Mouse (Mus musculus): ENCODE measurements around the gene Pcnx. TPM values are rescaled to one million over a fixed set of nuclear protein-coding genes. Genes with fewer than 3 reads are reported as not detected.

The Pcnx gene
- polyA plus RNA-seq, 1 experiment from 2014 or later: 9.9 TPM

DNA sequence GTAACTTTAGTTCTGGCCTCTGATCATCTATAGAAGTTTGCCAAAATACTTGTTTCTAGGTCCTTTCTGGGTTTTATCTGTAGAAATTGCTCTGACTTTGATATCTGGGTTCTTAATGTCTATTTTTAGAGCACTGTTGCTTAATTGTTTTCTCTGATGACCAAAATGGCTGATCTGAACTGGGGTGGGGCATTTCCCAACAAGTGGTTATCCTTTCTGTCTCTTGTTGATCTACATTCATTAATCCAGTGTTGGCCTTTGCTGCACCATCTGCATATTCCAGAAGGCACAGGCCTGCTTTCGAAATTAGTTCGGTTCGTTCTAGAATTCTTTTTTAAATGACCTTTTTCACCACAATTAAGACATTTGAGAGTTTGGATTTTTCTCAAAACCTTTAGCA is 20.3 kb downstream of the Pcnx start:
- no peak for ATAC-seq
- Histone ChIP-seq H3K4me1 (ENCODE audit: control insufficient read depth, insufficient read depth, low read length) (no peaks in the 10 kb centered on the region; the same call in 1 of the 2 replicates), H3K4me2 (ENCODE audit: low read length) (no peak overlapping the region), H3K27ac (ENCODE audit: low read length) (no peak overlapping the region), H3K27me3 (ENCODE audit: control insufficient read depth, insufficient read depth, low read depth, low read length) (no peaks in the 10 kb centered on the region), H3K4me3 (ENCODE audit: low read depth, low read length) (no peak overlapping the region), H3K36me3 (ENCODE audit: control insufficient read depth, insufficient read depth, low read length) (no peaks in the 10 kb centered on the region), H3K9me3 (replicated peaks; ENCODE audit: control insufficient read depth, low read length, poor library complexity, severe bottlenecking) (no peaks in the 10 kb centered on the region), H3K9ac (ENCODE audit: low read depth, low read length) (no peak overlapping the region)
- 96% methylated on average over 3 of the region's 3 CpGs for WGBS

DNA sequence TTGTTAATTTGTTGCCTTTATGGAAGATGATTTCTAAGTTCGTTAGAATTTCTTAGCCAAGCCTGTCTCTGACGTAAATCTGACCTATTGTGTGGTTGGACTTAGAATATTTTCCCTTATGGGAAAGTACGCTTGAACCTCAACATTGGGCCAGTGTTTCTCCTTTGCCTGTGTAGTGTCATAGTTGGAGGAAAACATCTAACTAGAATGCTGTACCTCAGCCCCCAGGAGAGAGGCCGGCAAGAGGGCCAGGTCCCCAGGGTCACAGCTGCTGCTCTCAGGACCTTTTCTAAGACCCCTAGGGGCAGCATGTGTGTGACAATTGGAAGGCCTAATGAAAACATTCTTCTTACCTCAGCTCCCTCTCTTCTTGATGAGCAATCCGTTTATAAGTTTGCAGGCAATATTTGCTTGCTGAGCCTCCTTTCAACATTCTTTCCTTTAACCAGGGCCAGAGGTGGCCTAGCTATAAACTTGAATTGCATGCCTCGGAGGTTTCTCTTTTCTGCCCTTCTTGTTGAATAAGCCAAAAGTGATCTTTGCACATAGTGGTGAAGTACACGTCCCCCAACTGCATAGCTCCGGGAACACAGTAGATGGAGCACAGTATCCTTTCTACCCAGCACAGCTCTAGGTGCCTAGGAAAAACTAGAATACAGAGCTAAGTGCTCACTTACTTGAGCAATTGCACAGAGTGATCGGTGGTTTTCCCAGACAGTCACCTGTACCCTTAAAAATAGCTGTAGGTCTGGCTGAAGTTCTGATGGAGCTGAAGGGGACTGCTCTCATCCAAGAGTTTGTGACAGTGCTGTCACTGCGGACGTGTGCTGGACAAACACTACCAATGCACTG is 23.7 kb downstream of the Pcnx start:
- H3K4me2 ChIP-seq (ENCODE audit: low read length): no peak overlapping the region
- H3K9me3 ChIP-seq (replicated peaks; ENCODE audit: control insufficient read depth, low read length, poor library complexity, severe bottlenecking): no peaks in the 10 kb centered on the region
- no peak for ATAC-seq
- H3K27me3 ChIP-seq (ENCODE audit: control insufficient read depth, insufficient read depth, low read depth, low read length): no peaks in the 10 kb centered on the region
- no peaks in the 10 kb centered on the region; the same call in 1 of the 2 replicates for H3K4me1 ChIP-seq (ENCODE audit: control insufficient read depth, insufficient read depth, low read length)
- no peak overlapping the region for H3K27ac ChIP-seq (ENCODE audit: low read length)
- no peaks in the 10 kb centered on the region for H3K36me3 ChIP-seq (ENCODE audit: control insufficient read depth, insufficient read depth, low read length)
- WGBS: 64% methylated on average over 11 of the region's 11 CpGs
- no peak overlapping the region for H3K4me3 ChIP-seq (ENCODE audit: low read depth, low read length)
- no peak overlapping the region for H3K9ac ChIP-seq (ENCODE audit: low read depth, low read length)

GRCm38 (mm10) chr12:81884107-81884398 is 24.2 kb downstream of the Pcnx start:
- Histone ChIP-seq H3K27ac (ENCODE audit: low read length) (no peak overlapping the region), H3K9me3 (replicated peaks; ENCODE audit: control insufficient read depth, low read length, poor library complexity, severe bottlenecking) (no peaks in the 10 kb centered on the region), H3K4me3 (ENCODE audit: low read depth, low read length) (no peak overlapping the region), H3K4me2 (ENCODE audit: low read length) (no peak overlapping the region), H3K27me3 (ENCODE audit: control insufficient read depth, insufficient read depth, low read depth, low read length) (no peaks in the 10 kb centered on the region), H3K36me3 (ENCODE audit: control insufficient read depth, insufficient read depth, low read length) (no peaks in the 10 kb centered on the region), H3K9ac (ENCODE audit: low read depth, low read length) (no peak overlapping the region), H3K4me1 (ENCODE audit: control insufficient read depth, insufficient read depth, low read length) (no peaks in the 10 kb centered on the region; the same call in 1 of the 2 replicates)
- no peak for ATAC-seq
- 85% methylated on average over 3 of the region's 3 CpGs for whole genome bisulfite sequencing

DNA sequence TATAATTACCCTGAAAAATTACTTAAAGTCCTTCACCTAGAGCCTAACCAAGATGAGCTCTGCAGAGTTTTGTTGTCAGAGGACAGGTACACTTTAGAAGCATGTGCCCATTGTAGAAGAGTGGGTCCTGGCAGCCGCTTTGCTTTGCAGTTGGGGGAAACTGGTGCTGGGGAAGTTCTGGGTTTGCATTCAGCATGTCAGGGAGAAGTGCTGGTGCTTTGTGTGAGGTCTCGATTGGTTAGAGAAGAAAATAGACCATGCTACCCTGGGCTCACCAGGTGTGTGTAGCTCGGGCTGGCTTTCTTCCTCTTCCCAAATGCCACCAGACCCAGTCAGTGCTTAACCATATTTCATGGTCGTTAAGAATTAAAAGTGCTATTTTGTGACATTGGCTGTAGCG is 25.2 kb downstream of the Pcnx start:
- H3K4me2 ChIP-seq (ENCODE audit: low read length): no peak overlapping the region
- no peaks in the 10 kb centered on the region for H3K36me3 ChIP-seq (ENCODE audit: control insufficient read depth, insufficient read depth, low read length)
- H3K4me1 ChIP-seq (ENCODE audit: control insufficient read depth, insufficient read depth, low read length): no peaks in the 10 kb centered on the region; the same call in 1 of the 2 replicates
- H3K27me3 ChIP-seq (ENCODE audit: control insufficient read depth, insufficient read depth, low read depth, low read length): no peaks in the 10 kb centered on the region
- H3K9me3 ChIP-seq (replicated peaks; ENCODE audit: control insufficient read depth, low read length, poor library complexity, severe bottlenecking): no peaks in the 10 kb centered on the region
- H3K9ac ChIP-seq (ENCODE audit: low read depth, low read length): no peak overlapping the region
- no peak for ATAC-seq
- H3K4me3 ChIP-seq (ENCODE audit: low read depth, low read length): no peak overlapping the region
- WGBS: 78% methylated on average over 5 of the region's 5 CpGs
- H3K27ac ChIP-seq (ENCODE audit: low read length): no peak overlapping the region

DNA sequence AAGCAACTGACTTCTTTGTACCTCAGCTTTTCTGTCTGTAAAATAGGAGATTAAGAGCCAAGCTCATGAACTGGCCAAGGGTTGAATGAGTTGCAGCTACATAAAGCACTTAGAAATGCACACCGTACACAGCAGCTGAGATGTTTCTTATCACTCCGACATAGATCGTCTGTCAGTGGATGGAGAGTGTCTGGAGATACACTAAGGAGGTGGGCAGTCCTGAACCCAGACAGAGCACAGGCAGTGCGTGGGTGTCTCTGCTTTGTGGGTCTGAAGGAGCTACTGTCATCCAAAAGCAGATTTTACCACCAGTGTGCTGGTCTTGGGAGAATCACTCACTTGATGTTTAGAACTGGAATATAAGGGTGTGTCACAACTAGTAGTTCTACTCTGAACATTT is 26.2 kb downstream of the Pcnx start:
- WGBS: 88% methylated on average over 4 of the region's 4 CpGs
- Histone ChIP-seq H3K4me1 (ENCODE audit: control insufficient read depth, insufficient read depth, low read length) (no peaks in the 10 kb centered on the region; the same call in 1 of the 2 replicates), H3K9ac (ENCODE audit: low read depth, low read length) (no peak overlapping the region), H3K27ac (ENCODE audit: low read length) (no peak overlapping the region), H3K9me3 (replicated peaks; ENCODE audit: control insufficient read depth, low read length, poor library complexity, severe bottlenecking) (no peaks in the 10 kb centered on the region), H3K27me3 (ENCODE audit: control insufficient read depth, insufficient read depth, low read depth, low read length) (no peaks in the 10 kb centered on the region), H3K36me3 (ENCODE audit: control insufficient read depth, insufficient read depth, low read length) (no peaks in the 10 kb centered on the region), H3K4me3 (ENCODE audit: low read depth, low read length) (no peak overlapping the region), H3K4me2 (ENCODE audit: low read length) (no peak overlapping the region)
- ATAC-seq: no peak

DNA sequence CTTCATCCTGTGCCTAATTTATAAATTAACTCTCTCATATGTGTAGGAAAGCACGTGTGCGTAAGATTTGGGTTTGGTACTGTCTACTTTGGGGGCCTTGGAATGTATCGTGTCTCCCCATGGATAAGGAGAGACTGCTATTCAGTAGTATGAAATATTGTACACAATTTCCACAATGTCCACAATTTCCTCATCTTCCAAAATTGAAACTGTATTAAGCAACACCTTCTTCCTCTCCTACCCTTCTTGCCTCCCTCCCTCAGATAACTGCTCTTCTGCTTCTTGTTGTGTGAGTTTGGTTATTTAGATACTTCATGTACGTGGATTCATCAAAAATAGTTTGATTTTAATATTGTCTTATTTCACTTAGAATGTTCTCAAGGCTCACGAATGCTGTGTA is 29.1 kb downstream of the Pcnx start:
- Histone ChIP-seq H3K27me3 (ENCODE audit: control insufficient read depth, insufficient read depth, low read depth, low read length) (no peaks in the 10 kb centered on the region), H3K27ac (ENCODE audit: low read length) (no peak overlapping the region), H3K4me1 (ENCODE audit: control insufficient read depth, insufficient read depth, low read length) (peaks cover 2% of the 10 kb centered on the region; the same call in 1 of the 2 replicates), H3K9me3 (replicated peaks; ENCODE audit: control insufficient read depth, low read length, poor library complexity, severe bottlenecking) (no peaks in the 10 kb centered on the region), H3K9ac (ENCODE audit: low read depth, low read length) (no peak overlapping the region), H3K4me3 (ENCODE audit: low read depth, low read length) (no peak overlapping the region), H3K36me3 (ENCODE audit: control insufficient read depth, insufficient read depth, low read length) (no peaks in the 10 kb centered on the region), H3K4me2 (ENCODE audit: low read length) (no peak overlapping the region)
- no peak for ATAC-seq
- 94% methylated on average over 5 of the region's 5 CpGs for WGBS

DNA sequence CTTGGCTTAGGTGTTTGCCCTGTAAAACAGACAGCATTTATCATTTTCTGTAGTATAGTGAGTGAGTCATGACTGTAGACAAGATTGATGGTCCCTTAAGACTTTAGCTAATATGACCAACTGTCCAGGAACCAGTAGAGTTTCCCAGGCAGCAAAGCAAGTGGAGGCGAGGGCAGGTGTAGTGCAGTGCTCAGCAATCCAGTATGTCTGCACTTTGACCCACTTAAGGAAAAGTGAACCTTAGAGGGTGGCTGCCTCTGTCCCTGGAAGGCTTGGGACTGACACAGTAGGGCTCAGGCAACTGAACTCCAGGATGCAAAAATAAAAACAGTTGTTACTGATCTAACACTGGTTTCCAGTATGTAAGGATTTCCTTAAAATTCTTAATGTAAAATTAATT is 32.1 kb downstream of the Pcnx start:
- Histone ChIP-seq H3K4me3 (ENCODE audit: low read depth, low read length) (no peak overlapping the region), H3K36me3 (ENCODE audit: control insufficient read depth, insufficient read depth, low read length) (peaks cover 13% of the 10 kb centered on the region), H3K27ac (ENCODE audit: low read length) (no peak overlapping the region), H3K9me3 (replicated peaks; ENCODE audit: control insufficient read depth, low read length, poor library complexity, severe bottlenecking) (no peaks in the 10 kb centered on the region), H3K9ac (ENCODE audit: low read depth, low read length) (no peak overlapping the region), H3K27me3 (ENCODE audit: control insufficient read depth, insufficient read depth, low read depth, low read length) (no peaks in the 10 kb centered on the region), H3K4me1 (ENCODE audit: control insufficient read depth, insufficient read depth, low read length) (peaks cover 2% of the 10 kb centered on the region; the same call in 1 of the 2 replicates), H3K4me2 (ENCODE audit: low read length) (no peak overlapping the region)
- 90% methylated on average over 1 of the region's 1 CpGs for WGBS
- ATAC-seq: no peak

DNA sequence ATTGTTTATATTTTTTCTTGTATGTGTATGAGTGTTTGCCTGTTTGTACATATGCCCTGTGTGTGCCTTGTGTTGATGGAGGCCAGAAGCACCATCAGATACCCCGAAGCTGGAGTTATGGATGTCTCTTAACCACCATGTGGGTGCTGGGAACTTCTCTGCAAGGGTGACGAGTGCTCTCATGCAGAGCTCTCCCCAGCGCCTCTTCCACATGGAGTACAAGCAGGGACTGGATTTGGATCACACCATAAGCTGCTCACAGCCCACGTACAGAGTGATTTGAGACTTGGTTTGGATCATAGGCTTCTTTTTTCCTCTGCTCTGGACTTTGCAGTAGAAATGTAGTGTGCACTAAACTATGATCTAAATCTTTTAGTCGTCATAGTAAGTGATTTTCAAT is 34.5 kb downstream of the Pcnx start:
- no peak overlapping the region for H3K4me2 ChIP-seq (ENCODE audit: low read length)
- no peak overlapping the region for H3K4me3 ChIP-seq (ENCODE audit: low read depth, low read length)
- peaks cover 2% of the 10 kb centered on the region; the same call in 1 of the 2 replicates for H3K4me1 ChIP-seq (ENCODE audit: control insufficient read depth, insufficient read depth, low read length)
- WGBS: 95% methylated on average over 5 of the region's 5 CpGs
- H3K36me3 ChIP-seq (ENCODE audit: control insufficient read depth, insufficient read depth, low read length): peaks cover 13% of the 10 kb centered on the region
- H3K9ac ChIP-seq (ENCODE audit: low read depth, low read length): no peak overlapping the region
- no peaks in the 10 kb centered on the region for H3K27me3 ChIP-seq (ENCODE audit: control insufficient read depth, insufficient read depth, low read depth, low read length)
- no peak for ATAC-seq
- no peak overlapping the region for H3K27ac ChIP-seq (ENCODE audit: low read length)
- H3K9me3 ChIP-seq (replicated peaks; ENCODE audit: control insufficient read depth, low read length, poor library complexity, severe bottlenecking): no peaks in the 10 kb centered on the region

DNA sequence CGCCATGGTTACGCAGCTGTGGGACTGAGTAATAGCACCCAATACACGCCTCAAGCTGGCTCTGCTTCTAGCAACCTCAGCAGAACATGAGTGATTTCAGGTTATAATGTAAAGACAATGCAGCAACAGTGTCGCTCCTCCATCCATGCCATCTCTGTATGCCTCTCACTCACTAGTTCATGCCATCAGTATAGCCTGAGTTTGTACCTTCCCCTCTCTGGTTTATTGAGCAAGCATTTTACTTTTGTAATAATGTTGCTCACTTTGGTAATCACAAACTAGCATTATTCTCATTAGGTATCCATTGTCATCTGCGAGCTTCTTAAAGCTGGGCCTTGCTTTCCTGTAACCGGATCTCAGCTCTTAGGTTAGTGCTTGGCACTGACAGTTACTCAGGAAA is 36.2 kb downstream of the Pcnx start:
- H3K27ac ChIP-seq (ENCODE audit: low read length): no peak overlapping the region
- H3K27me3 ChIP-seq (ENCODE audit: control insufficient read depth, insufficient read depth, low read depth, low read length): no peaks in the 10 kb centered on the region
- 93% methylated on average over 6 of the region's 6 CpGs for WGBS
- H3K4me1 ChIP-seq (ENCODE audit: control insufficient read depth, insufficient read depth, low read length): peaks cover 2% of the 10 kb centered on the region; the same call in 1 of the 2 replicates
- H3K9ac ChIP-seq (ENCODE audit: low read depth, low read length): no peak overlapping the region
- ATAC-seq: no peak
- H3K36me3 ChIP-seq (ENCODE audit: control insufficient read depth, insufficient read depth, low read length): peaks cover 13% of the 10 kb centered on the region
- H3K4me2 ChIP-seq (ENCODE audit: low read length): no peak overlapping the region
- no peak overlapping the region for H3K4me3 ChIP-seq (ENCODE audit: low read depth, low read length)
- no peaks in the 10 kb centered on the region for H3K9me3 ChIP-seq (replicated peaks; ENCODE audit: control insufficient read depth, low read length, poor library complexity, severe bottlenecking)
